Comparison of ENCODE assay signal across 8 mouse cellular contexts in genomic region chr11:58238840-58239791, GRCm38 (mm10). TPM values are rescaled to one million over a fixed set of nuclear protein-coding genes. Genes with fewer than 3 reads are reported as not detected.
DNase-seq lines count a peak whose midpoint lies in the region; ATAC-seq and TF ChIP-seq lines count a peak whose summit lies in the region.

No protein-coding gene starts in this region.

- H3K36me3 ChIP-seq in neural tube, embryonic 14.5 days (ENCODE audit: control insufficient read depth, insufficient read depth, low read length): no peaks in the 10 kb centered on the region

- peak; percentile 94 for ATAC-seq in neural tube, embryonic 14.5 days (ENCODE audit: low read depth)

- no peak overlapping the region for H3K27ac ChIP-seq in cerebellum, adult 2 months (ENCODE audit: insufficient read depth, low read length)
- H3K27ac ChIP-seq in neural tube, embryonic 14.5 days (ENCODE audit: low read depth, low read length): no peak overlapping the region

- peak overlapping the region; percentile 39; the same call in 1 of the 2 replicates for H3K9ac ChIP-seq in neural tube, embryonic 14.5 days (replicated peaks; ENCODE audit: low read depth, low read length)

- no peak for TF ChIP-seq POLR2A in cerebellum, adult 2 months (IDR thresholded peaks at IDR 0.05; ENCODE audit: borderline replicate concordance, insufficient read depth, low read length)
- TF ChIP-seq POLR2A in lung, adult 2 months (IDR thresholded peaks at IDR 0.05; ENCODE audit: borderline replicate concordance, extremely low read depth, low read depth, low read length): no peak

- peaks cover 5% of the 10 kb centered on the region; the same call in 1 of the 2 replicates for H3K4me1 ChIP-seq in cerebellum, adult 2 months (ENCODE audit: control insufficient read depth, insufficient read depth, low read length)
- H3K4me1 ChIP-seq in lung, adult 2 months (ENCODE audit: control insufficient read depth, insufficient read depth, low read length): no peaks in the 10 kb centered on the region; the same call in 1 of the 2 replicates
- no peaks in the 10 kb centered on the region for H3K4me1 ChIP-seq in neural tube, embryonic 14.5 days (ENCODE audit: control insufficient read depth, insufficient read depth, low read length)

- H3K27me3 ChIP-seq in cerebellum, adult 2 months (ENCODE audit: control insufficient read depth, insufficient read depth, low read length): no peaks in the 10 kb centered on the region
- no peaks in the 10 kb centered on the region for H3K27me3 ChIP-seq in neural tube, embryonic 14.5 days (ENCODE audit: control insufficient read depth, insufficient read depth, low read length)

- peak in 1 of 2 experiments; percentile 8 for DNase-seq in cerebellum, adult 2 months
- DNase-seq in cerebellum, adult 11-12 months: no peak
- DNase-seq in c-Kit-positive CD71-positive TER-119-negative erythroid progenitor cells, embryonic 14.5 days (ENCODE audit: low read depth): peak; percentile 65
- peak; percentile 51 to 59 for DNase-seq in heart, adult 18-20 months
- DNase-seq in kidney, adult 11 months: peak; percentile 73
- DNase-seq in lung, adult 2 months: peak; percentile 52
- no peak for DNase-seq in layer of hippocampus, postnatal 14 days (ENCODE audit: low spot score in 2 of 2)

- TF ChIP-seq CTCF in cerebellum, adult 2 months (IDR thresholded peaks at IDR 0.05; ENCODE audit: borderline replicate concordance, insufficient read depth, low read depth, low read length): no peak; the same call in 1 of the 2 replicates
- TF ChIP-seq CTCF in lung, adult 2 months (IDR thresholded peaks at IDR 0.05; ENCODE audit: insufficient read depth, low read length): peak; percentile 24; the same call in 1 of the 2 replicates

- no peaks in the 10 kb centered on the region for H3K9me3 ChIP-seq in neural tube, embryonic 14.5 days (ENCODE audit: control insufficient read depth, low read length)

- peak overlapping the region; percentile 58 for H3K4me2 ChIP-seq in neural tube, embryonic 14.5 days (ENCODE audit: low read depth, low read length)

- peak overlapping the region; percentile 42 for H3K4me3 ChIP-seq in cerebellum, adult 2 months (replicated peaks; ENCODE audit: insufficient read depth, low read depth, low read length)
- peak overlapping the region; percentile 52 for H3K4me3 ChIP-seq in lung, adult 2 months (replicated peaks; ENCODE audit: extremely low read depth, low read depth, low read length)
- peak overlapping the region; percentile 32 for H3K4me3 ChIP-seq in neural tube, embryonic 14.5 days (ENCODE audit: low read depth, low read length)

- 4% methylated on average over 37 of the region's 37 CpGs for WGBS in cerebellum, adult 2 months
- 4% methylated on average over 37 of the region's 37 CpGs for WGBS in lung, adult 2 months
- WGBS in neural tube, embryonic 14.5 days: 2% methylated on average over 37 of the region's 37 CpGs

RNA-seq across cellular contexts. Expression of gene 4930438A08Rik, which starts 35.5 kb away (rescaled TPM):
- polyA plus RNA-seq in cerebellum, adult 2 months (2012; rRNA removed): 0.06 TPM in 1 of 2 replicates, not detected in the other
- total RNA-seq in heart, adult 18-20 months (2021): not detected
- 0.12 TPM in 1 of 2 replicates, not detected in the other for polyA plus RNA-seq in lung, adult 2 months (2012; rRNA removed)
- polyA plus RNA-seq in neural tube, embryonic 14.5 days (2014; fragmentation: Nextera tagmentation; extraction: Ambion mirVana): not detected in 2 replicates
- total RNA-seq in layer of hippocampus, postnatal 14 days (2021): not detected

RNA-seq across cellular contexts. Expression of gene Irgm2, which starts 39.7 kb away (rescaled TPM):
- 3.2 and 3.4 TPM in 2 replicates for polyA plus RNA-seq in cerebellum, adult 2 months (2012; rRNA removed)
- total RNA-seq in heart, adult 18-20 months (2021): 10 to 100 TPM; 10.0 to 30.3 TPM
- 13.9 and 16.4 TPM in 2 replicates for polyA plus RNA-seq in lung, adult 2 months (2012; rRNA removed)
- 0.32 and 1.0 TPM in 2 replicates for polyA plus RNA-seq in neural tube, embryonic 14.5 days (2014; fragmentation: Nextera tagmentation; extraction: Ambion mirVana)
- total RNA-seq in layer of hippocampus, postnatal 14 days (2021): 1 to 10 TPM; 1.7 to 1.9 TPM

RNA-seq across cellular contexts. Expression of gene Igtp, which starts 39.8 kb away (rescaled TPM):
- 3.3 and 4.9 TPM in 2 replicates for polyA plus RNA-seq in cerebellum, adult 2 months (2012; rRNA removed)
- 10 to 100 TPM in 1 of 2 experiments, 1 to 10 TPM in 1; 9.2 to 33.3 TPM for total RNA-seq in heart, adult 18-20 months (2021)
- polyA plus RNA-seq in lung, adult 2 months (2012; rRNA removed): 11.6 and 14.7 TPM in 2 replicates
- polyA plus RNA-seq in neural tube, embryonic 14.5 days (2014; fragmentation: Nextera tagmentation; extraction: Ambion mirVana): 0.68 and 1.8 TPM in 2 replicates
- 1 to 10 TPM in 1 of 2 experiments, under 1 TPM in 1; 0.97 to 1.3 TPM for total RNA-seq in layer of hippocampus, postnatal 14 days (2021)

Comparison
In these comparisons a context has a peak if more than half of its experiments do, and no peak if none do; other contexts are left out.
1. DNase-seq: peak in c-Kit-positive CD71-positive TER-119-negative erythroid progenitor cells, embryonic 14.5 days (single experiment), heart, adult 18-20 months (2 of 2), kidney, adult 11 months (single experiment) and lung, adult 2 months (single experiment); none in cerebellum, adult 11-12 months (single experiment) and layer of hippocampus, postnatal 14 days (0 of 2).
2. Peak in every context shown above with its lines, with median percentiles within 50 percentile points of each other: H3K4me3 ChIP-seq.